Mouse (Mus musculus) mature B cell (primary cell): ENCODE measurements around the gene Gsta3.
"Not testable (repeated sequence)": the region's sequence is repeated elsewhere in the genome, so short reads cannot be mapped to it uniquely, and the experiment has no call there.

Experiments
- in situ Hi-C: fragments of 300-500 bp; cut with MboI; formaldehyde crosslinking; loops from 2 replicates; pipeline ENCODE4 v1.14.3; 2019

Gene Gsta3

DNA sequence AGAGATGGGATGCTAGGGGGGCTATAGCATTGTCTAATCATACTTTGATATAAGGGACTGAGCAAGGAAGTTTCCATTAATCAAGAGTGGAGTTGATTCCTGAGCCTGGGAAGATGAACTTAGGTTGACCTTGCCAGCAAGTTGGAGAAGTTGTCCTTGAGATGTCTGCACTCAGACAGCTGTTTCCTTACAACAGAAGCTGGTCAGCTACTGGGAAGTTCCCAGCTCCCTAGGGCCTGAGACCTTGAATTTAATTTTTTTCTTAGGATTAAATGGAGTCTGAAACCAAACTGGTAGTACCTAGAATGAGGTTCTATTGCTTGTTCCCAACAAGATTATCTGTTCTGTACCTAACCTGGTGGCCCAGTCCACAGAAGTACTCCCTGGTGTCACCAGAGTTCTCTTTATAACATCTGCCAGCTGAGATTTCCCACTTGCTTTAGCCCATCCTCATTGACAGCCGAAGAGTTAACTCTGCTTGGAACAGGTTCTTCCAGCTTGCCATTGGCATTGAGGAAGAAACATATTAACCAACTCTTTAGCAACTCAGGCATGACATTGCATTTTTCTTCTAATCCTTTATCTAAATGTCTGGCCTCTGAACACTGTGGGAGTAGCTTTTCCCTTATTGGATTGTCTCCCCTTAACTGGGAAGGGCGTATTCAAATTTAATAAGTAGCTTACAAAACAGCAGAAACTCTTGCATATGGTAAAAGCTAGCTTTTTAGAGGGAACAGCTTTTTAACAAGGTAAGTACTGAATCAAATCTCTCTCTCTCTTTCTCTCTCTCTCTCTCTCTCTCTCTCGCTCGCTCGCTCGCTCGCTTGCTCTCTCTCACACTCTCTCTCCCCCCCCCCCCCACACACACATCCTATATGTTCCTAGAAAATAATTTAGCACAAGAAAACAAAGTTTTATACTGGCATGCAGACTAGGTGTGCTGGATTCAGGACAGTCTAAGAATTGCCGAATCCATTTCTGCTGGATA is at the start of gene Gsta3:
Gene Gsta3, plus strand, starts transcription at position 679 of the 988 bp plus-strand sequence.
- in situ Hi-C loops = no loop called here

DNA sequence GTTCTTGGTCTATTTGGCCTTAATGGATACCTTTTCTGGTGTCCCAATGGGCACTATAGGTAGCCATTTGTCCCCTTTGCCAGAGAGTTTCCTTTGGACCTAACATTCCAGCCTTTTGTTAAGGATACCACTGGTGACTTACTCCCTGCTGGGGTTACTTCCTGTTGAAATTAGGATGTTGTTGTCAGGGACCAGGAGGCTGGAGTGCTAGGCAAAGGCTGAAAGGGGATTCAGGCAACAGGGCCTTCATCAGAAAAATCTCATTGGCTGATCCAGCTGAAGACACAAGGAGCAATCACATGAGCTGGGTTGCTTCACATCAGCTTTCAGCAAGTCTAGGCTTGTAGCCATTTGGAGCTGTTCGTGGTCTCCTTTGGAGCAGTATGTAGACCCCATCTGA is 34.1 kb upstream of the Gsta3 start:
- in situ Hi-C loops = loop anchor here (25.0 kb wide), 1 partner anchor 756 kb away; the partner anchor contains the start of gene Kcnq5

DNA sequence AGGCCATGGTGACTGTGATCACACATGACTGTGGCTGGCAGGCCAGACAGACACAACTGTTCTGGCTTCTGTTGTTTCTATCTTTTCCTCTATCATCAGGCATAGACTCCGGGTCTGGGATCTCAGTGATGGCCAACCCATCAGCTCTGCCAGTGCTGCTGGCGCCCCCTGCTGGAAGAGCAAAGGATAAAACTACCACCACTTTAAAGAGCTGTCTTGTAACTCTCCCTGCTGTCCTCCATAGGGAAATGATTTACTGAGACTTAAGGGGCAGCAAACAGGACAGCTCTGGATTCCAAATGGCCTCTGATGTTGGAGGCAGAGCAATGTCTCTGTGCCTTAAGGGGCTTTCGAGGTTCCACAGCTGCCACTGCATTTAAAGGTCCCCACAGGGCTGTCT is 26.9 kb upstream of the Gsta3 start:
- in situ Hi-C loops = loop anchor here (25.0 kb wide), 1 partner anchor 749 kb away; the partner anchor contains the start of gene Kcnq5

DNA sequence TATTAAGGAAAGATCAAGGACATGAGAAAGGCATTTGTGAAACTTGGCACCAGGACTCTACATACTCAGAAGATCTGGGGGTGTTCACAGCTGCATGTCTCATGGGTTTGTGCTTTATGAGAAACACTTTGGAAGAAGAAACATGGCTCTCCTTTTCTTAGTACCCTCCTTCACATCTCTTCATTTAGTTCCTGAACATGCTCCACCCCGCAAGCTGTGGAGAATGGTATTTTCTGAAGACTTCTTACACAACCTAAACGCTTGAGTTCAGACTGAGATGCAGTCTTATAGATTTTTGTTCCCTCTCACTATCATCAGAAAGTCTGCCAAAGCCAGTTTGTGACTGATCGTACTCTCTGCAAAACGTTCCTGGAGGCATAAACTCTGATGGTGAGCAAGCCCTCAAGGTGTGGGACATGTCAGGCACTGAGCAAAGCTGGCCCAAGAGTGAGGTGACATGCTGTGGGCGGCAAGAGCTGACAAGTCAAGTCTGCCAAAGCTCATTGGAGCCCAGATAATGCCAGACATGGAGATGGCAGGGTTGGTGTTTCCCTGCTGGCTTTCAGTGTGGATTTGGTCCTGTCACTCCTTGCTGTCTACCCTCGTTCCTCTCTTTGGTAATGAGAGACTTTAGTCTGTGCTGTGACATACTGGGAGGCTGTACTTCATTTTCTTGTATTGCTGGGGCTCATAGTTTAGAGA is 26.2 kb upstream of the Gsta3 start:
- in situ Hi-C loops = loop anchor here (25.0 kb wide), 1 partner anchor 748 kb away; the partner anchor contains the start of gene Kcnq5

DNA sequence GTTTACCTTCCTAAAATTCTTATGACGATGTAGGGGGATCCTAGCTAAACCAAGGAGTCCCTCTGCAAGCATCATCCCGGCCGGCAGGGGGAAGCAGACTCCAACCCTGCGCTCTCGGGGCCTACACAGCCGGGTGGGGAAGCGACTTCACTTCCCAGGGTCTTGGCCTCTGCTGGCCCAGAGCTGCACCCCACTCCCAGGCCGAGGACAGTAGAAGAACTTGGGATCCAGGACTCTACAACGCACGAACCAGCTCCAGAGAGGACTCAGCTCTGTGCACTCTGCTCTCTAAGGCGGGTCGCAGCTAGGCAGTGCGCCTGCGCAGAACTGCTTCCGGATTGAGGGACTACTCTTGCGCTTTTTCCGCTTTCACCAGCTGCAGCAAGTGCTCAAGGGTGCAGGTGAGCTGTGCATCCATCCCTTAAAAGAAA is 21.9 kb upstream of the Gsta3 start, which contains the start of gene Tmem14a:
Gene Tmem14a, plus strand, starts transcription at position 87 of the 431 bp plus-strand sequence.
- in situ Hi-C loops = loop anchor here (25.0 kb wide), 1 partner anchor 744 kb away; the partner anchor contains the start of gene Kcnq5

DNA sequence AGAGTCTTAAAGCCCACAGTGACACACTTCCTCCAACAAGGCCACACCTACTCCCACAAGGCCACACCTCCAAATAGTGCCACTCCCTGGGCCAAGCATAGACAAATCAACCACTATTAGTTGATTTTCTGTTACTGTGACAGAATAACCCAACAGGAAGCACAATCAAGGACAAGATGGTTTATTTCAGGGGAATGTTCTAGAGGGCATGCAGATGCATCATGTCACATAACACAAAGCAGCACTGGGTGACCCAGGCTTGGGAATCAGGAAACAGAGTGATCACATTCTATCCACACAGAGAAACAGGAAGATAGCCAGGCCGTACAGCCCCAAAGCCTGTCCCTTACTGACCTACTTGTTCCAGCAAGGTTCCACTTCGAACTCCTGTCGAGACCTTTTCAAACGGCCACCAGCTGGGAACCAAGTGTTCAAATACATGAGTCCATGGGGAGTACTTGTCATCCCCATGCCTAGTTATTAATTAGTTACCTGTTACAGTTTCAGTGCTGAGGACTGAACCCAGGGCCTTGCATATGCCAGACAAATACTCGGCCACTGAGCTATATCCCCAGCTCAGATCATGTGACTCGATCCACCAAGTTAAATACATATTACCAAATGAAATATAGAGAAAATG is 12.5 kb upstream of the Gsta3 start:
- in situ Hi-C loops = no loop called here

- in situ Hi-C loops = not testable (repeated sequence)
Observed at GRCm38 (mm10) chr1:21228740-21229722, 11.4 kb upstream of the Gsta3 start.

GRCm38 (mm10) chr1:21230376-21230775 is 10.0 kb upstream of the Gsta3 start:
- in situ Hi-C loops = no loop called here

DNA sequence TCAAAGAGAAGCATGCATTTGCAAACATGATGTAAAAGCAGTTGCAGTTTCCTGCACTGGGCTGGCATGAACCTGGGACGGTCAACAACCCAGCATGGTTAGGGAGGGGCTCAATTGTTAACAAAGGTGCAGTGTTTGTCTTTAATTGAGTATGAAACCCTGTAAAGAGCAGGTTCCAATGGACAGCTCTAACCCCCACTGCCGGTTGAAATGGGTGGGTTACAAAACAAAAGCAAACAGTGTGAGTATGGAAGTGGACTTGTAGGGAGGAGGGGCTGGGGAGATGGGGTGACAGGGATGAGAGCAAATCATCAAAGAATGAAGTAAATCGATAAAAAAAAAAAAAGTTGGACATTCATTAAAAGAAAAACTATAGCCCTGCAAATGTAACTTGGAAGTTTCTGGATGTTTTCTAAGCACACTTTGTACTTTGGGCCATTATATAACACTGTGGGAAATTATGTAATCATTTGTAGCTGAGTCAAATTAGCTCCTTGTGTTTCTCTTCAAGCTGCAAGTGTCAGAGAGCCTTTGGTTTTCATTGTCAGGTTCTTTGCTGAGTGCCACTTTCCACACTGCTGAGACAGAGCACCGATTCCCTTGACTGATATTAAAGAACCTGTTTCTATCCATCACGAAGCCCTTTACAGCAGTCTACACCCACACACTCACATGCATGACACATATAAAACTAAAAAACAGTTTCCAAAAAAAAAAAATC is 8.5 kb upstream of the Gsta3 start:
- in situ Hi-C loops = no loop called here

- in situ Hi-C loops = no loop called here
Observed at GRCm38 (mm10) chr1:21232516-21232915, 7.9 kb upstream of the Gsta3 start.

- in situ Hi-C loops = no loop called here
Observed at GRCm38 (mm10) chr1:21235359-21235758, 5.0 kb upstream of the Gsta3 start.

GRCm38 (mm10) chr1:21241096-21241495 is 707 bp downstream of the Gsta3 start:
- in situ Hi-C loops = no loop called here

DNA sequence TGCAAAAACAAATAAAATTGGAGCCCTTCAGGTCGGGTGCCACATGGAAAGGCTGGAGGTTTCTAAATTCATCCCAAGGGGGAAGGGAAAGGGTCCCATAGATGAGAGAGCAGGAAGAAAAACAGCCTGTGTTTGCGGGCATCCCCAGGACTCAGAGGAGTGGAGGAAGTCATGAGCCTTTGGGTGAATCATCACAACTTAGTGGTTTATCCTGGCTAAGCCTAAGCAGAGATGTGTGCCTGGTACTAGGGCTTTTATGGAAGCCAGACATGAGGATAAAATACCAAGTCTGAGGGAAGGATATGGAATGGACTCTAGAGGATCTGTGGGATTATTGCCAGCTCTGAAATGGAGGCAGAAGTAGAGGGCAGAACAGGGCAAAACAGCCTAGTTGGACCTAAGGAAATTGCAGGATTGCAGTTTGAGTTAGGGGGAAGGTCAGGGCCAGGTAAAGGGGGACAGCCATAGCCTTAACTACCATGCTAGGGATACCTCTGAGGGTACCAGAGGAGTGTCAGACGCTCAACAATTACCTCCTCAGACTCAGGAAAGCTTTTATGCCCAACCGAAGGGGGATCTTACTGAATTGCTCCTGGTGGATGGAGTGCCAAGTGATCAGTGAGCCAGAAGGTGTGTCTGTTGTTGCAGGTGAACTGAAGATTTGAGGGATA is 4.0 kb downstream of the Gsta3 start:
- in situ Hi-C loops = no loop called here

GRCm38 (mm10) chr1:21246136-21246535 is 5.7 kb downstream of the Gsta3 start:
- in situ Hi-C loops = no loop called here

DNA sequence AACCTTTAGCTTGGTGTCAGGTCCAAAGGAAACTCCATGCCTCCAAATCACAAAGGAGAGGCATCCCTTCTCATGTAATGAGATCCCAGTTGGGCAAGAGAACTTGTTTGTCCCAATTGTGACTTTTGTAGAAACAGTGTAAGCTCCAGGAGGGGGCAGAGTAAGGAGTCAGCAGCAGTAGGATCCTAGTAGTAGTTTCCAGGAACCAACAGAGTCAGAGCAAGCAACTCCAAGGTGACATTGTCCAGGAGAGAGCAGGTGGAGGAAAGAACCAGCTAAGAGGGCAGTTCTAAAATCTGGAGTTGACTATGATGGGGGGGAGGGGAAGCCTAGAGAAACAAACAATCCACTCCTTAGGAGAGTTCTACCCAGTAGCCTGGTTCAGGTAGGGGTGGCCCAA is 7.5 kb downstream of the Gsta3 start:
- in situ Hi-C loops = no loop called here

GRCm38 (mm10) chr1:21248560-21249390 is 8.4 kb downstream of the Gsta3 start:
- in situ Hi-C loops = no loop called here

- in situ Hi-C loops = no loop called here
Observed at GRCm38 (mm10) chr1:21251661-21252060, 11.3 kb downstream of the Gsta3 start.

DNA sequence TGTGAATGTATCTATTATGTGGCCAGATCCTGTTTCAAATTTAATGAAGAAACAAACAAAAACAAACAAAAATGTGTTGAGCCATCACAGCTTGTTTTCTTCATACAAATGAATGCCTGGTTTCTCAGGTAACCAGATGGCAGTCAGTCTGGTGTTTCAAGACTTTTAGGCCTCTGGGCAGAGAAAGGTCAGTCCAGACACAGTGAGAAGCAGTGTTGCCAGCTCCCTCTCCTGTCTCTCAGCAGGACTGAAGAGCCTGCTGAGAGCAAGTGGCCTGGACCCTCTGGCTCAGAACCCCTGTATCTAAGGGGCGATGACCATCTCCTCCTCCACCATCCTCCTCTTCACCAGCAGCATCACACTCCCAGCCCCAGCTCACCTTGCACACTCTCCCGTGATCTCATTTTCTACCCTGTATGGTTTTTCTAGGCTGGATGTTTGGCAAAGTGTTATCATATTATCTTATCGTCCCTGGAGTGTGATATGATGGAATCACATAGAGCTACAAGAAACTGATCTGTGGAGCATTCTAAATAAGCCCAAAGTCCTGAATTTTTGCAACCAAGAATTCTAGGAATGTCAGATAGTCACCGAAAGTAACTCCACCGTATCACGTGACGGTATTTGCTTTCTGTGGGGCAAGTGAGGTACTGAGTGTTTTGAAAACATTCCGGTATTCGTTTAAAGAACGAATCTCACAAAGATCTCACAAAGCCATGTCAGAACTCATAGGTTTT is 12.3 kb downstream of the Gsta3 start:
- in situ Hi-C loops = no loop called here
